Mouse (Mus musculus): ENCODE measurements around the gene Dhx34. TPM values are rescaled to one million over a fixed set of nuclear protein-coding genes. Genes with fewer than 3 reads are reported as not detected.

The Dhx34 gene
- polyA plus RNA-seq, 1 experiment from 2014 or later: 15.5 TPM

- no peak overlapping the region for H3K4me2 ChIP-seq (replicated peaks)
- H3K9ac ChIP-seq: no peak overlapping the region
- 0 out of 2 replicates have a peak, but pooled peaks have one; percentile 53 for ATAC-seq (ENCODE audit: insufficient number of reproducible peaks, low FRiP score, low TSS enrichment, low read depth)
- no peaks in the 10 kb centered on the region for H3K9me3 ChIP-seq (replicated peaks)
- no peak overlapping the region for H3K4me3 ChIP-seq (replicated peaks)
- H3K27ac ChIP-seq (replicated peaks): no peak overlapping the region
- no peaks in the 10 kb centered on the region for H3K36me3 ChIP-seq
- peaks cover 6% of the 10 kb centered on the region; the same call in 1 of the 2 replicates for H3K4me1 ChIP-seq
- WGBS: 71% methylated on average over 3 of the region's 3 CpGs
- peaks cover 24% of the 10 kb centered on the region for H3K27me3 ChIP-seq
Measured at GRCm38 (mm10) chr7:16160702-16161101, 61.1 kb downstream of the Dhx34 start.

GRCm38 (mm10) chr7:16158735-16159134 is 63.1 kb downstream of the Dhx34 start:
- Histone ChIP-seq H3K9me3 (replicated peaks) (no peaks in the 10 kb centered on the region), H3K9ac (no peak overlapping the region), H3K4me2 (replicated peaks) (0 out of 2 replicates have a peak overlapping the region, but pooled peaks have one; percentile 28), H3K36me3 (no peaks in the 10 kb centered on the region), H3K4me3 (replicated peaks) (no peak overlapping the region; the same call in 1 of the 2 replicates), H3K27ac (replicated peaks) (no peak overlapping the region), H3K27me3 (peaks cover 24% of the 10 kb centered on the region), H3K4me1 (peaks cover 6% of the 10 kb centered on the region; the same call in 1 of the 2 replicates)
- ATAC-seq (ENCODE audit: insufficient number of reproducible peaks, low FRiP score, low TSS enrichment, low read depth): no peak
- WGBS: 10% methylated on average over 39 of the region's 39 CpGs

- Histone ChIP-seq H3K27ac (replicated peaks) (no peak overlapping the region), H3K9ac (no peak overlapping the region), H3K36me3 (no peaks in the 10 kb centered on the region), H3K4me2 (replicated peaks) (no peak overlapping the region), H3K9me3 (replicated peaks) (no peaks in the 10 kb centered on the region), H3K4me1 (peaks cover 6% of the 10 kb centered on the region; the same call in 1 of the 2 replicates), H3K4me3 (replicated peaks) (no peak overlapping the region), H3K27me3 (peaks cover 24% of the 10 kb centered on the region)
- no peak for ATAC-seq (ENCODE audit: insufficient number of reproducible peaks, low FRiP score, low TSS enrichment, low read depth)
- WGBS: 74% methylated on average over 8 of the region's 8 CpGs
Measured at GRCm38 (mm10) chr7:16156105-16156714, 65.6 kb downstream of the Dhx34 start.

DNA sequence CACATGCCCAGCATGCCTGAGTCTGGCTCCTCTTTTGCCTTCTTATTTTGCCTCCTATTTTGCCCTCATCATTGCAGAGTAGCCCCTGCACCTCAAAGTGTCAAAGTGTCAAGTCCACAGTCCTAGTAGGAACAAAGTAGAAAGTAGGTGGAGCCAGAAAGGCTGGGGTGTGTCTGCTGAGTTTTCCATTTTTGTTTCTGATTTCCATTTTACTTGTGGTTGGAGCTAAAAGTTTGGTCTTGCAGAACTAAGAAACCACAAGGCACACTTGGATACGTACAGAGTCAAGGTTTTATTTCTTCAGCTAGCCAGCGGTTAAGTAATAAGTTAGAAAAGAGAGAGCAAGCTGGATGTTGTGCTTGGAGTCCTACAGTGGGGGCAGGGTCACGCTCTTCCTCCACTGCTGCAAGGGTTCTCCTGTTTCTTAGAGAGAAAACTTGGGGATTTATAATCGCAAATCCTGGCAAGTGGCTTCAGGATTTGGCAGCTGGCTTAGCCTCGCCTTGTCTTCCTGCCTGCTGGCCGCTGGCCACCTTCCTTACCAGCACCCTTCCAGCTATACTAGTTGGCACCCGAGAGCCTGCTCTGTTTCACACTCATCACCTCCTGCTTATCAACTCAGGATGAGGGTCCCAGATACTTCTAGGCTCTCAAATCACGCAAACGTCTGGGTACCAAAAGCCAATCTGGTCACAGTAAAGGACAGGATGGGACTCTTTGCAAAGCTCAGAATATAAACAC is 66.5 kb downstream of the Dhx34 start:
- Histone ChIP-seq H3K27ac (replicated peaks) (0 out of 2 replicates have a peak overlapping the region, but pooled peaks have one; percentile 35), H3K4me3 (replicated peaks) (no peak overlapping the region), H3K9ac (no peak overlapping the region), H3K4me2 (replicated peaks) (no peak overlapping the region), H3K9me3 (replicated peaks) (no peaks in the 10 kb centered on the region), H3K27me3 (peaks cover 24% of the 10 kb centered on the region), H3K36me3 (no peaks in the 10 kb centered on the region), H3K4me1 (peaks cover 6% of the 10 kb centered on the region; the same call in 1 of the 2 replicates)
- peak; percentile 20; the same call in 1 of the 2 replicates for ATAC-seq (ENCODE audit: insufficient number of reproducible peaks, low FRiP score, low TSS enrichment, low read depth)
- WGBS: 61% methylated on average over 9 of the region's 9 CpGs

DNA sequence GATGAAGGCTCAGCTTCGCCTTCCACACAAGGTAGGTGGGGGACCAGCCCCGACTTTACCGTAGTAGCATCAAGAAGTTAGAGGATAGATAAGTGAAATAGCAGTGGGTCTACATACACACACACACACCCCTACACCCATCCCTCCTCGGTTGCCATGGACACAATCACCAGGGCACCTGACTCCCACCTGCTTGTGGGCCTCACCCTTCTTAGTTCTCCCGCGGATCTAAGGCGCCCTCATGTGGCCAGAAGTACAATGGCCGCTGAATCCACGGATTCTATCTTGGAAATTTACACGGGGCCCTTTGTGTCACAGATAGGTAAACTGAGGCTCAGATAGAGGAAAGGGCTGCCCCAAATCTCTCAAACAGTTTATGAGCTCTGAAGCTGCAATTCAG is 68.3 kb downstream of the Dhx34 start:
- no peak for ATAC-seq (ENCODE audit: insufficient number of reproducible peaks, low FRiP score, low TSS enrichment, low read depth)
- Histone ChIP-seq H3K9me3 (replicated peaks) (no peaks in the 10 kb centered on the region), H3K4me2 (replicated peaks) (no peak overlapping the region), H3K9ac (no peak overlapping the region), H3K27me3 (peaks cover 7% of the 10 kb centered on the region), H3K36me3 (no peaks in the 10 kb centered on the region), H3K4me1 (peaks cover under 1% of the 10 kb centered on the region; the same call in 1 of the 2 replicates), H3K27ac (replicated peaks) (no peak overlapping the region), H3K4me3 (replicated peaks) (no peak overlapping the region)
- WGBS: 16% methylated on average over 10 of the region's 10 CpGs

DNA sequence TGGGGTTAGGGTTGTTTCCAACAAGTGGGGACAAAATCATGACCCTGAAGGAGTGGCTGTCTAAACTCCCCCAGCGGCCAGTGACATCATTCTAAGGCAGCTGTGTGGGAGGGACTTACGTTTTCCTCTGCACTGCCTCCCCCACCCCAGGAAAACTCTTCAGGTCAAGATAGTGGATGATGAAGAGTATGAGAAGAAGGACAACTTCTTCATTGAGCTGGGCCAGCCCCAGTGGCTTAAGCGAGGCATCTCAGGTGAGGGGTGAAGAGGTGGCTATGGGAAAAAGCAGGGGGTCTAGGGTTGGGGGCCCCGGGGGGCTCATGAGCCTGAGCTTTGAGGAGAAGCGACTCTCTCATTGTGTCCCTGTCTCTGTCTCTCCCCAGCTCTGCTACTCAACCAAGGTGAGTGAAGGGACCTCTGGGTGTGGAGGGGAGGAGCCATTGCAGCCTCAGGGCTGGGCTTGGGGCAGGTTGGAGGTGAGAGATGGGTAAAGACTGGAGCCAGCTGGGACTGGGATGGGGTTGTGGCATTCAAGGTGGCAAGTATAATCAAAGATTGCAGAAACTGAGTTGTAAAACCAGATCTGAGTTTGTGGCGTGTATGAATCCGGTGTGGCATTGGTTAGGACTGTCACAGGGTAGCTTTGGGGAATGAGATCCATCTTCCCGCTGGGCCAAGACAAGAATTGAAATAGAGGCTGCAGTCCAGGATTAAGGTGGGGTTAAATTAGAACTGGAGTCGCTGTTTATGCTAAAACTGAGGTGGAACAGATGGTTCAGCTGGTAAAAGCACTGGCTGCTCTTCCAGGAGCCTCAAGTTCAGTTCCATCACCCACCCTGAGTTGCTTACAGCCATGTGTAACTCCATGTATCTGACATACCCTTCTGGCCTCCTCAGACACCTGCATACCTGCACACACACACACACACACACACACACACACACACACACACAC is 71.4 kb downstream of the Dhx34 start:
- 69% methylated on average over 9 of the region's 9 CpGs for WGBS
- Histone ChIP-seq H3K9ac (no peak overlapping the region), H3K27me3 (no peaks in the 10 kb centered on the region), H3K9me3 (replicated peaks) (no peaks in the 10 kb centered on the region), H3K36me3 (no peaks in the 10 kb centered on the region), H3K4me1 (0 out of 2 replicates have a peak, but pooled peaks cover 4% of the 10 kb centered on the region), H3K27ac (replicated peaks) (no peak overlapping the region), H3K4me3 (replicated peaks) (no peak overlapping the region), H3K4me2 (replicated peaks) (no peak overlapping the region)
- ATAC-seq (ENCODE audit: insufficient number of reproducible peaks, low FRiP score, low TSS enrichment, low read depth): no peak

GRCm38 (mm10) chr7:16149241-16149640 is 72.6 kb downstream of the Dhx34 start:
- H3K4me1 ChIP-seq: 0 out of 2 replicates have a peak, but pooled peaks cover 4% of the 10 kb centered on the region

GRCm38 (mm10) chr7:16147643-16148042 is 74.2 kb downstream of the Dhx34 start:
- 9% methylated on average over 15 of the region's 15 CpGs for WGBS
- no peaks in the 10 kb centered on the region for H3K27me3 ChIP-seq
- 0 out of 2 replicates have a peak, but pooled peaks cover 4% of the 10 kb centered on the region for H3K4me1 ChIP-seq
- no peak overlapping the region for H3K4me2 ChIP-seq (replicated peaks)
- H3K4me3 ChIP-seq (replicated peaks): no peak overlapping the region
- no peak overlapping the region for H3K27ac ChIP-seq (replicated peaks)
- H3K9me3 ChIP-seq (replicated peaks): no peaks in the 10 kb centered on the region
- no peak for ATAC-seq (ENCODE audit: insufficient number of reproducible peaks, low FRiP score, low TSS enrichment, low read depth)
- H3K36me3 ChIP-seq: no peaks in the 10 kb centered on the region
- H3K9ac ChIP-seq: no peak overlapping the region

More at GRCm38 (mm10) chr7:16149241-16149640, 72.6 kb downstream of the Dhx34 start:
- Histone ChIP-seq H3K4me2 (replicated peaks) (no peak overlapping the region), H3K36me3 (no peaks in the 10 kb centered on the region), H3K27ac (replicated peaks) (no peak overlapping the region), H3K27me3 (no peaks in the 10 kb centered on the region), H3K9ac (no peak overlapping the region), H3K4me3 (replicated peaks) (no peak overlapping the region), H3K9me3 (replicated peaks) (no peaks in the 10 kb centered on the region)
- no peak for ATAC-seq (ENCODE audit: insufficient number of reproducible peaks, low FRiP score, low TSS enrichment, low read depth)
- 60% methylated on average over 5 of the region's 5 CpGs for WGBS

Other genes starting within 250 kb of the Dhx34 start
- 9.4 and 10.3 TPM in 2 replicates for gene Bicra, start 174.1 kb downstream of the Dhx34 start, polyA plus RNA-seq (2015; fragmentation: Nextera tagmentation; extraction: Ambion mirVana)
- gene Zfp541, start 160.2 kb downstream of the Dhx34 start, polyA plus RNA-seq (2015; fragmentation: Nextera tagmentation; extraction: Ambion mirVana): 0.13 and 0.15 TPM in 2 replicates
- gene Napa, start 123.6 kb downstream of the Dhx34 start, polyA plus RNA-seq (2015; fragmentation: Nextera tagmentation; extraction: Ambion mirVana): 244 and 245 TPM in 2 replicates
- 31.1 and 33.9 TPM in 2 replicates for gene Kptn, start 102.1 kb downstream of the Dhx34 start, polyA plus RNA-seq (2015; fragmentation: Nextera tagmentation; extraction: Ambion mirVana)
- 0.25 and 0.35 TPM in 2 replicates for gene Slc8a2, start 92.2 kb downstream of the Dhx34 start, polyA plus RNA-seq (2015; fragmentation: Nextera tagmentation; extraction: Ambion mirVana)
- 47.6 and 51.5 TPM in 2 replicates for gene Meis3, start 46.9 kb downstream of the Dhx34 start, polyA plus RNA-seq (2015; fragmentation: Nextera tagmentation; extraction: Ambion mirVana)
- gene C5ar2, start 22.1 kb upstream of the Dhx34 start, polyA plus RNA-seq (2015; fragmentation: Nextera tagmentation; extraction: Ambion mirVana): 0.04 and 0.35 TPM in 2 replicates
- 4.4 and 4.5 TPM in 2 replicates for gene C5ar1, start 37.5 kb upstream of the Dhx34 start, polyA plus RNA-seq (2015; fragmentation: Nextera tagmentation; extraction: Ambion mirVana)
- gene Inafm1, start 51.6 kb upstream of the Dhx34 start, polyA plus RNA-seq (2015; fragmentation: Nextera tagmentation; extraction: Ambion mirVana): 29.6 and 32.8 TPM in 2 replicates
- 27.0 and 31.1 TPM in 2 replicates for gene Ccdc9, start 64.8 kb upstream of the Dhx34 start, polyA plus RNA-seq (2015; fragmentation: Nextera tagmentation; extraction: Ambion mirVana)
- 5.1 and 7.5 TPM in 2 replicates for gene Bbc3, start 86.4 kb upstream of the Dhx34 start, polyA plus RNA-seq (2015; fragmentation: Nextera tagmentation; extraction: Ambion mirVana)
- gene Sae1, start 165.8 kb upstream of the Dhx34 start, polyA plus RNA-seq (2015; fragmentation: Nextera tagmentation; extraction: Ambion mirVana): 291 and 292 TPM in 2 replicates
- gene Zc3h4, start 178.9 kb upstream of the Dhx34 start, polyA plus RNA-seq (2015; fragmentation: Nextera tagmentation; extraction: Ambion mirVana): 16.9 and 17.0 TPM in 2 replicates
- gene Tmem160, start 230.7 kb upstream of the Dhx34 start, polyA plus RNA-seq (2015; fragmentation: Nextera tagmentation; extraction: Ambion mirVana): 48.6 and 49.6 TPM in 2 replicates

Measured in embryonic facial prominence, embryonic 15.5 days (tissue).